Mouse (Mus musculus) urinary bladder, adult 18-20 months (tissue): ENCODE results near the gene Acer3.

Source experiments
- DNase-seq, 2 experiments: peaks; one replicate each; pipeline ENCODE4 v3.0.0; 2022; ENCODE audit warnings: low spot score in 2 of 2, mixed read lengths in 2 of 2

Acer3 gene

GRCm38 (mm10) chr7:98321083-98321482 lies at the start of gene Acer3:
TSS of gene Acer3 (minus strand) at chr7:98321208.
- no peak for DNase-seq

GRCm38 (mm10) chr7:98369762-98370369 lies 48.9 kb upstream of the Acer3 start:
- no peak for DNase-seq

GRCm38 (mm10) chr7:98361662-98362061 lies 40.7 kb upstream of the Acer3 start:
- no peak for DNase-seq

- DNase-seq: peak; percentile 90 to 91
These were observed 40.1 kb upstream of the Acer3 start, which contains the start of gene Tsku for GRCm38 (mm10) chr7:98361063-98361652. TSS of gene Tsku (minus strand) at chr7:98361328.

- DNase-seq: no peak
These were observed 39.6 kb upstream of the Acer3 start for GRCm38 (mm10) chr7:98360621-98360990.

- DNase-seq: peak in 1 of 2 experiments; percentile 73
These were observed 39.1 kb upstream of the Acer3 start for GRCm38 (mm10) chr7:98359951-98360620.

GRCm38 (mm10) chr7:98358016-98358415 lies 37.0 kb upstream of the Acer3 start:
- DNase-seq: no peak

GRCm38 (mm10) chr7:98357324-98357723 lies 36.3 kb upstream of the Acer3 start:
- DNase-seq: no peak

GRCm38 (mm10) chr7:98354921-98355310 lies 33.9 kb upstream of the Acer3 start:
- no peak for DNase-seq

- no peak for DNase-seq
These were observed 33.3 kb upstream of the Acer3 start for GRCm38 (mm10) chr7:98354160-98354920.

GRCm38 (mm10) chr7:98353616-98354015 lies 32.6 kb upstream of the Acer3 start:
- no peak for DNase-seq

- DNase-seq: no peak
These were observed 30.5 kb upstream of the Acer3 start for GRCm38 (mm10) chr7:98351523-98351922.

GRCm38 (mm10) chr7:98349821-98350220 lies 28.8 kb upstream of the Acer3 start:
- no peak for DNase-seq

GRCm38 (mm10) chr7:98349096-98349495 lies 28.1 kb upstream of the Acer3 start:
- peak; percentile 67 to 83 for DNase-seq

GRCm38 (mm10) chr7:98348043-98348442 lies 27.0 kb upstream of the Acer3 start:
- DNase-seq: no peak

GRCm38 (mm10) chr7:98347471-98347870 lies 26.5 kb upstream of the Acer3 start:
- DNase-seq: no peak

GRCm38 (mm10) chr7:98345036-98345435 lies 24.0 kb upstream of the Acer3 start:
- DNase-seq: no peak

GRCm38 (mm10) chr7:98344361-98344760 lies 23.4 kb upstream of the Acer3 start:
- no peak for DNase-seq

- DNase-seq: no peak
These were observed 21.2 kb upstream of the Acer3 start for GRCm38 (mm10) chr7:98342249-98342648.

GRCm38 (mm10) chr7:98341475-98341874 lies 20.5 kb upstream of the Acer3 start:
- peak; percentile 78 for DNase-seq

GRCm38 (mm10) chr7:98340343-98340742 lies 19.3 kb upstream of the Acer3 start:
- DNase-seq: no peak

GRCm38 (mm10) chr7:98333987-98334386 lies 13.0 kb upstream of the Acer3 start:
- no peak for DNase-seq
